Mouse (Mus musculus): Measurements from ENCODE around the gene Zbtb46. TPM values are rescaled to one million over a fixed set of nuclear protein-coding genes. Genes with fewer than 3 reads are reported as not detected.

Gene Zbtb46
- polyA plus RNA-seq, 1 experiment = 4.8 TPM

DNA sequence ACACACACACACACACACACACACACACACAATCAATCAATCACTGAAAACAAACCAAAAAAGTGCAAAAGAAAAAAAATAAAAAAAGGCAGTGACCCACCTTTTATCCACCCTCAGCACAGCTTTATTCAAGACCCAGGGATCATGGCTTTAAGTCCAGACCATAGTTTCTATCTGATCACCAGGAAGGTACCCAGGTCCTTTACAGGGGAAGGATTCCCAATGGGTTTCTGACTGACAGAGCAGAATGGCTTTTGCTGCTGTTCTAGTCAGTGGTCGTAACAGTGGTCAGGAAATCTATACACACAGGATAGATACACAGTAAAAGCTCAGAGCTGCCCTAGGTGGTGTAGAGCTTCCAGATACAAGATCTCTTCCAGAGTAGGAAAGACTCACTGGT lies 26.5 kb upstream of the Zbtb46 start:
- Histone ChIP-seq H3K27ac (ENCODE audit: control insufficient read depth, insufficient read depth, low read length) (no peak overlapping the region), H3K27me3 (ENCODE audit: control insufficient read depth, insufficient read depth, low read length) (no peaks in the 10 kb centered on the region), H3K4me1 (replicated peaks; ENCODE audit: control insufficient read depth, insufficient read depth, low read length) (no peaks in the 10 kb centered on the region; the same call in none of the 2 replicates), H3K36me3 (ENCODE audit: control insufficient read depth, insufficient read depth, low read length) (no peaks in the 10 kb centered on the region), H3K4me3 (ENCODE audit: control insufficient read depth, insufficient read depth, low read length) (no peak overlapping the region)
- WGBS = 86% methylated on average over 1 of the region's 1 CpGs
- no peak for TF ChIP-seq CTCF (IDR thresholded peaks at IDR 0.05; ENCODE audit: borderline replicate concordance, control insufficient read depth, extremely low read depth, insufficient read depth, low read length, poor library complexity)
- TF ChIP-seq POLR2A (IDR thresholded peaks at IDR 0.05; ENCODE audit: control insufficient read depth, extremely low read depth, insufficient read depth, low read length, poor library complexity) = no peak
- no peak for DNase-seq

DNA sequence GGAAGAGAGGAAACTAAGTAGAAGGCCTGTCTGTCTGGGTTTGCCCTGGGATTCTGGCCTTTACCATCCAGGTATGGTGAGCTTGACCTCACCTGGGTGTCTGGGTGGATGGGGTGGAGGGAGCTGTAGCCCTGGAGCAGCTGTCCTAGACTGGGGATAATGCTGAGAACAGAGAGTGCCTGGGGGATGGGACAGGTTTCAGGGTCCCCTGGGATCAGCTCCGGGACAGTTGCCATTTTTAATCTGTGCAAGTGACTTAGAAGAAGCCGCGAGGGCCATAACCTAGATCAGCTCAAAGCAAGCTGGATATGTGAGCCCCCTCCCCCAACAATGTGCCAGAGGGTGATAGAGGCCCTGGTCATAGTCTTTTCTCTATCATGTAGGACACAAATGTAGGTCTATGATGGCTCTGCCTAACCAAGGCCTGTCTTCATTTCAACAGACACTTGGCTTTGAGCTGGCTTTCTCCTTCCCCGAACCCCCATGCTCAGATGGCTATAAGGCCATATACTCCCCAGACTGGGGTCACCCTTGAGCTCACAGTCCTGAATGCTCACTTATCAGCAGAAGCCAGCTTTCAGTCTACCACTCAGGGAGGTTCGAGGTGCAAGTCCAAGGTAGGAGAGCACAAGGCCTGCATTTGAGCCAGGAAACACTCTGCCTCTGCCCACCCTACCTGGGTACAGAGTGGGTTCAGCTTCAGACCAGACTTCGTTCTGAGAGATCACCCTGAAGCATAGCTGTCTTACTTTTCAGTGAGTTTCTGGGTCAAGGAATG lies 25.4 kb upstream of the Zbtb46 start:
- Histone ChIP-seq H3K27me3 (ENCODE audit: control insufficient read depth, insufficient read depth, low read length) (no peaks in the 10 kb centered on the region), H3K4me1 (replicated peaks; ENCODE audit: control insufficient read depth, insufficient read depth, low read length) (no peaks in the 10 kb centered on the region; the same call in none of the 2 replicates), H3K4me3 (ENCODE audit: control insufficient read depth, insufficient read depth, low read length) (no peak overlapping the region), H3K36me3 (ENCODE audit: control insufficient read depth, insufficient read depth, low read length) (no peaks in the 10 kb centered on the region), H3K27ac (ENCODE audit: control insufficient read depth, insufficient read depth, low read length) (no peak overlapping the region)
- WGBS = 92% methylated on average over 6 of the region's 6 CpGs
- TF ChIP-seq POLR2A (IDR thresholded peaks at IDR 0.05; ENCODE audit: control insufficient read depth, extremely low read depth, insufficient read depth, low read length, poor library complexity) (no peak), CTCF (IDR thresholded peaks at IDR 0.05; ENCODE audit: borderline replicate concordance, control insufficient read depth, extremely low read depth, insufficient read depth, low read length, poor library complexity) (no peak)
- DNase-seq = no peak

DNA sequence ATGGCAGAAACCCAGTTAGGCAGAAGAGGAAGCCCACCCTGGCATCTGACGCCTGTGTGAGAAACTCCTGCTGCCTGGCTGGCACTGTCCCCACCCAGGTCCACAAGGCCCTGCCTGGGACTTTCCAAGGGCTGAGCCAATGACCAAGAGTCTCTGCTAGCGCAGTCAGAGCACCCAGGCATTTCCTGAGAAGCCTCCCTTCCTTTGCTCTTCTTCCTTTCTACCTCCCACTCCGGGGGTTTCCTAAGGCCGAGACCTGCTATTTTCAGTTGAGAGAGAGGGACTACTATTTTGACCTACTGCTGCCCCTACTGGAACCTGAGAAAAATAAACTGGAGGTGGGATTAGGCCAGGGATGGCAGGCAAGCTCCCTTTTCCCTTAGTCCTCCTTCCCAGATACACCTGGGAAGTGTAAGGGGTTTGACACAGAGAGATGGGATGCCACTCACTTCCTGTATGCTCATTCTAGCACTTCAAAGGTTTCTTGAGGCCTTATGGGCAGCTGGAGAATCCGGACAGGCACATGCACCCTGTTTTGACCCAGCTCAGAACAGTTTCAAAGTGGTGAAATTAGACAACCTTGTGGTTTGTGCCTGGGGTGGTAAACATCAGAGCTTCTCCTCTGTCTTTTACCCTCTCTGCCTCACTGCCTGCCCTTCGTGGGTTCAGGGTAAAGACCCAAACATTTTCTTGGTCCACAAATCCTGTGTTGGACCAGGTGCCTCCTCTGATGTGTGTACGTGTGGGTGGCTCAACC lies 24.5 kb upstream of the Zbtb46 start:
- no peak for TF ChIP-seq CTCF (IDR thresholded peaks at IDR 0.05; ENCODE audit: borderline replicate concordance, control insufficient read depth, extremely low read depth, insufficient read depth, low read length, poor library complexity)
- no peak for TF ChIP-seq POLR2A (IDR thresholded peaks at IDR 0.05; ENCODE audit: control insufficient read depth, extremely low read depth, insufficient read depth, low read length, poor library complexity)
- Histone ChIP-seq H3K4me3 (ENCODE audit: control insufficient read depth, insufficient read depth, low read length) (no peak overlapping the region), H3K4me1 (replicated peaks; ENCODE audit: control insufficient read depth, insufficient read depth, low read length) (no peaks in the 10 kb centered on the region; the same call in none of the 2 replicates), H3K36me3 (ENCODE audit: control insufficient read depth, insufficient read depth, low read length) (no peaks in the 10 kb centered on the region), H3K27me3 (ENCODE audit: control insufficient read depth, insufficient read depth, low read length) (no peaks in the 10 kb centered on the region), H3K27ac (ENCODE audit: control insufficient read depth, insufficient read depth, low read length) (peak overlapping the region; percentile 28; the same call in 1 of the 2 replicates)
- DNase-seq = no peak
- 7% methylated on average over 7 of the region's 7 CpGs for WGBS

DNA sequence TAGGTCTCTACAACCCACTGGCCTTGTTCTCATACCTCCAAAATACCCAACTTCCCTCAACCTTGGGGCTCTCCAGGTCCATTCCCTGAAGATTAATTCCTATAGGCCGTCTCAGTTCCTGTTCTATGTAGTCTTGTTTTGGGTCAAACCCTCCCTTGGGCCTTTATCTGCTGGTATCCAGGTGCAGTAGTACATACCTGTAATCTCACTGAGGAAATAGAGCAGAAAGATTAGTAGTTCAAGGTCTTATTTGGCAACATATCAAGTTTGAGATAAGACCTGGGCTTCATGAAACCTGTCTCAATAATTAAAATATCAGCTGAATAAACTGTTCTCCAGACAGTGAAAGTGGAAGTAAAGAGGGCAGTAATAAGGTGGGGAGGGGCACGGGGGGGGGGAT lies 23.9 kb upstream of the Zbtb46 start:
- Histone ChIP-seq H3K27ac (ENCODE audit: control insufficient read depth, insufficient read depth, low read length) (no peak overlapping the region), H3K4me1 (replicated peaks; ENCODE audit: control insufficient read depth, insufficient read depth, low read length) (no peaks in the 10 kb centered on the region; the same call in none of the 2 replicates), H3K4me3 (ENCODE audit: control insufficient read depth, insufficient read depth, low read length) (no peak overlapping the region), H3K27me3 (ENCODE audit: control insufficient read depth, insufficient read depth, low read length) (no peaks in the 10 kb centered on the region), H3K36me3 (ENCODE audit: control insufficient read depth, insufficient read depth, low read length) (no peaks in the 10 kb centered on the region)
- TF ChIP-seq CTCF (IDR thresholded peaks at IDR 0.05; ENCODE audit: borderline replicate concordance, control insufficient read depth, extremely low read depth, insufficient read depth, low read length, poor library complexity) (no peak), POLR2A (IDR thresholded peaks at IDR 0.05; ENCODE audit: control insufficient read depth, extremely low read depth, insufficient read depth, low read length, poor library complexity) (no peak)
- WGBS = 17% methylated on average over 2 of the region's 2 CpGs
- DNase-seq = no peak

DNA sequence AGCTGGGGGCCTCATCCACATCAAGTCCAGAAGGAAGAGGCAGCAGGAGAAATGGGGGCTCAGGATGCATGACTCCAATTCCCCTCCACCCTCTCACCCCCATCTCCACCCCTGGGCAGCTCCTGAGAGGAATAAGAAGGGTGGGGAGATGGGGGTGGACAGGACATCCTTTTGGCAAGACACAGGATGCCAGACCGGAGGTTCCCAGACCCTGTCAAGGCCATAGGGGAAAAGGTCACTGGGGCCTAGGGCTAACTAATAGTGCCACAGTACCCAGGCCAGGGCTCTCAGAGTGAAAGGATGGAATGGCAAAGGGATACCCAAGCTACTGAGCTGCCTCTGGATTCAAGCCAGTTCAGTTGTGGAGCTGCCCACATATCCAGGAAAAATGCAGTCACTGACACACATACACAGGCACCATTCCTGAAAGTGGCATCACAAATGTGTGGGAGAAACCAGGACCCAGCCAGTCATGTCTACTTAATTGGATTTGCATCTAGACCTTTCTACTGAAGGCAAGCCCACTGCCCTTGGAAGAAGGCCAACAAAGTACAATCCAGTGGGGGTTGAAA lies 13.1 kb upstream of the Zbtb46 start:
- no peak for TF ChIP-seq CTCF (IDR thresholded peaks at IDR 0.05; ENCODE audit: borderline replicate concordance, control insufficient read depth, extremely low read depth, insufficient read depth, low read length, poor library complexity)
- TF ChIP-seq POLR2A (IDR thresholded peaks at IDR 0.05; ENCODE audit: control insufficient read depth, extremely low read depth, insufficient read depth, low read length, poor library complexity) = no peak
- no peaks in the 10 kb centered on the region for H3K4me1 ChIP-seq (replicated peaks; ENCODE audit: control insufficient read depth, insufficient read depth, low read length)
- no peaks in the 10 kb centered on the region for H3K27me3 ChIP-seq (ENCODE audit: control insufficient read depth, insufficient read depth, low read length)
- no peak for DNase-seq
- H3K4me3 ChIP-seq (ENCODE audit: control insufficient read depth, insufficient read depth, low read length) = no peak overlapping the region
- H3K27ac ChIP-seq (ENCODE audit: control insufficient read depth, insufficient read depth, low read length) = no peak overlapping the region
- no peaks in the 10 kb centered on the region for H3K36me3 ChIP-seq (ENCODE audit: control insufficient read depth, insufficient read depth, low read length)
- WGBS = 100% methylated on average over 1 of the region's 1 CpGs

DNA sequence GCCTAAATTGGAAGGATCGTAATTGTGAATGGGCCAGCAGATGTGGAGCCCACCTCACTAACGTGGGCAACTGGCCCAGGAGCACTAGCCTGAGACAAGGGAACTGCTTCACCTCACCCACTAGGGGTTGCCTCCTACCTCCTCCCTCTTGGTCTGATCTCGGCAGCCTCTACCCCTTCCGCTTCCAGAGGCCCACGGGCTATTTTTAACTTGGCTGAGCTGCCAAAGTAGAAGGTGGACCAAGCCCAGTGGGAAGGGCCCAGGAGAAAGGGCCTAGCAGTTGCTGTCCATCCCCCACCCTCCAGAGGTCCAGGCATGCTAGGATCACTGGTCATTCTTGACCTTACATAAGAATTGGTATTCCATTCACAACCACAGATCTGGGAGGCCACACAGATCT lies 12.0 kb upstream of the Zbtb46 start:
- no peak overlapping the region for H3K27ac ChIP-seq (ENCODE audit: control insufficient read depth, insufficient read depth, low read length)
- H3K4me1 ChIP-seq (replicated peaks; ENCODE audit: control insufficient read depth, insufficient read depth, low read length) = no peaks in the 10 kb centered on the region
- no peak overlapping the region for H3K4me3 ChIP-seq (ENCODE audit: control insufficient read depth, insufficient read depth, low read length)
- DNase-seq = no peak
- H3K36me3 ChIP-seq (ENCODE audit: control insufficient read depth, insufficient read depth, low read length) = no peaks in the 10 kb centered on the region
- TF ChIP-seq CTCF (IDR thresholded peaks at IDR 0.05; ENCODE audit: borderline replicate concordance, control insufficient read depth, extremely low read depth, insufficient read depth, low read length, poor library complexity) (no peak), POLR2A (IDR thresholded peaks at IDR 0.05; ENCODE audit: control insufficient read depth, extremely low read depth, insufficient read depth, low read length, poor library complexity) (no peak)
- H3K27me3 ChIP-seq (ENCODE audit: control insufficient read depth, insufficient read depth, low read length) = no peaks in the 10 kb centered on the region
- WGBS = 39% methylated on average over 5 of the region's 5 CpGs

All from thymus, adult 2 months (tissue).